Mouse (Mus musculus) liver, adult 2 months (tissue): ENCODE results near the gene Tenm2.

Source experiments
- CTCF ChIP-seq: fragments of 200-500 bp; IDR thresholded peaks from 2 replicates; pipeline ENCODE4 v1.5.1; 2011; ENCODE audit warnings: low read depth, low read length, control low read depth
- POLR2A ChIP-seq: fragments of 200-500 bp; IDR thresholded peaks from 2 replicates; pipeline ENCODE4 v1.6.1; 2011; ENCODE audit warnings: low read length, control low read depth; ENCODE audit not compliant: insufficient read depth; ENCODE audit errors: extremely low read depth

DNA sequence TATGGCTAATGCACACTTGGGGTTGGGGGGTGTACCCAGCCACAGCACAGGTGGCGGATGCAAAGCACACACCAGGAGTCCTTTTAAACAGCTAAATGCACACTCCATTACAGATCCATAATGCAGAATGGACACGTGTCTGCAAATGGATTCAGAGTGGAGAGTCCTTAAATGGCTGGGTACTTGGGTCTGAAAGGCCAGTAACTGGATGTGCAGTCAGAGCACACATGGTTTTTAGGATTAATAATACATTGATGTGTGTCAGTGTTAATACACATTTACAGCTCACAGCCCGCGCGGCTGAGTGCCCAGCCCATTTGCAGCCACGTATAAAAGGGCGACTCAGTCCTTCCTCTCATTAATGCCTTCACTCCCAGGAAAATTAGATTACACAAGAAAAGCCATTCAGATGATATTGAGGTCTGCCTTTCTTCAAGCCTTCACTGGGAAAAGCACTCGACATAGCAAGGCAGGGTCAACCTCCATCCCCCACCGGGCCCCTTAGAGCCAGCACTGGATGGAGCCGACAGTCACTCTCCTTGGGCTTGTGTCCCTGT is 1073.9 kb downstream of the Tenm2 start:
- no peak for TF ChIP-seq POLR2A
- TF ChIP-seq CTCF: no peak
